Mouse (Mus musculus): ENCODE data around the gene Maml1. TPM values are rescaled to one million over a fixed set of nuclear protein-coding genes. Genes with fewer than 3 reads are reported as not detected.
"Not testable (repeated sequence)": the region's sequence is repeated elsewhere in the genome, so short reads cannot be mapped to it uniquely, and the experiment has no call there.

The Maml1 gene
- 10 to 100 TPM; 10.3 to 10.7 TPM for total RNA-seq (2021)
- long read RNA-seq, experiment 1, full-length matches to known transcripts: 1 of 7 reads
- long read RNA-seq, experiment 1, partial matches to known transcripts: 2 of 7 reads
- long read RNA-seq, experiment 1, other reads (novel, unspliced or antisense): 4 of 7 reads
- long read RNA-seq, experiment 2, partial matches to known transcripts: 1 of 2 reads
- long read RNA-seq, experiment 2, other reads (novel, unspliced or antisense): 1 of 2 reads

DNA sequence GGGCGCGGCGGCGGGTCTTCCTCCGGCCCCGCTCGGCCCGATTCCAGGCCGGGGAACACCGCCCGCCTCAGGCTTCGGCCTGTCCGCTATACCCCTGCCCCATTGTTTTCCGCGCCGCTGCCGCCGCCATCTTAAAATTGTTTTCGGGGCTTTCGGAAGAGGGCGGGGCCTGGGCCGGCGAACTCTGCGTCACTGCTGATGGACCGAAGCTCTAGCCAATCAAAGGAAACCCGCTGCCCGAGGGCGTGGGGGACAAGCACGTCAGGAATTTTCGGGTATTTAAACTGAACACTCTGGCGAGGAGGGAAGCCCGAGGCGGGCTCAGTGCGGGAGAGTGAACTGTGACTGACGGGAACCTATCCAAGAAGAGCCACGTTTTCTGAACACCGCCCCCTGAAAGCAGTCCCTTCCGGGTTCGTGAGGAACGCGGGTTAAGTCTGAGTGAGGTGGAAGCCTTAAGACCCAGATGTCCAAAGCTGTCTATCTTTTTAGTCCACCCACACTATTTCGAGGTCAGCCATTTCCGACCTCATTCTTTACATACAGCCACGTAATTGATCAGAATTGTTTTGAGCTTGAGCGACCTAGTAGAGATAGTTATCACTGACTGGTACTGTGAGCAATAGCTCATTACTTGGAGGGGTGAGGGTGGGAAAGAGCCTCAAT, at the start of gene Maml1:
Gene Maml1 (minus strand): TSS at position 122 of the 666 bp plus-strand sequence.
- DNase-seq (ENCODE audit: low spot score in 2 of 2): peak; percentile 96 to 98

DNA sequence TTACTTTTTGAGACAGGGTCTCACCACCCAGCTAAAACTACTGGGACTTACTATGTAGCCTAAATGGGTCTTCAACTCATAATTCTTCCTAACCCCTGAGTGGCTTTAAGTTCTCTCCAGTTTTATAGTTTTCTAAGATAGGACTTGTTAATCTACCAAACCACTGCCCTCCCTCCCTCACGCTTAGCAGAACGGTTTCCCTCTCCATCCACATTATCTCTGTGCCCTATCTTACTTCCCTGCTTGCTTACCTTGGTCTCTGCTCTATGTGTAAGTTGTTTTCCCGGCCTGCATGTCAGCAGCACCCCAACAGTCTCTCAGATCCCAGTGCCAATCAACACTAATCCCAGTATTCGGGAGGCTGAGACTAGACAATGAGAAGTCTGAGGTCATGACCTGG, 44.8 kb upstream of the Maml1 start:
- DNase-seq (ENCODE audit: low spot score in 2 of 2): no peak

GRCm38 (mm10) chr11:50336126-50336525, 44.0 kb upstream of the Maml1 start:
- no peak for DNase-seq (ENCODE audit: low spot score in 2 of 2)

GRCm38 (mm10) chr11:50333181-50333580, 41.1 kb upstream of the Maml1 start:
- DNase-seq (ENCODE audit: low spot score in 2 of 2): no peak

GRCm38 (mm10) chr11:50329378-50329777, 37.3 kb upstream of the Maml1 start:
- DNase-seq (ENCODE audit: low spot score in 2 of 2): no peak

- DNase-seq (ENCODE audit: low spot score in 2 of 2): no peak
Measured at GRCm38 (mm10) chr11:50328075-50328625, 36.0 kb upstream of the Maml1 start.

DNA sequence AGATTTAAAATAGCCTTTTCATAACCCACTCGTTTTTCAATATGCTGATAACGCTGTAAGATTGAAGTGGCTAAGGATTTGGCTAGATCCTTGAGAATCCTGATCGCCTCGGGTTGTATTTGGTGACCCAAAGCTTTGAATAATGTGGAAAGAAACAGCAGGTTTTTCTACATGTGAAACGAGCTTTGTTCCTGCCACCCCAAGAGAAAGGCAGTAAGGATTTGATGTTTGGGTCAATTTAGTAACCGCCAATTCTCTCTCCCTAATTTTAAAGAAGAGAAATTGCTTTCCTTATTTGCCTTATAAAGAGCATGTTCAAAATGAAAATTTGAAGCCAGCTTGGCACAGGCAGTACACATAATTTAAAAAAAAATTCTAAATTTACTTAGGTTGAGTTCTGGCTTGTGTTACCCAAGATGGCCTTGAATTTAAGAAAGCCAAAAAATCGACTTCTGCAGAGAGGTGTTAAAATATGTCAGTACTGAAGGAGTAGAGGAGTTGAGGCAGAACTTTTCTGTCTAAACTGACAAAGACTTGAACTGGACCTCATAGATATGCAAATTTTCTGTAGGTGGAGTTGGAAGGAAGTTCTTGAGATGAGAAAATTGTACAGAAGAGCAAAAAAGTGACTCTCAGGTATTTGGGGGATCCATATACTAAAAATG, 34.3 kb upstream of the Maml1 start:
- no peak for DNase-seq (ENCODE audit: low spot score in 2 of 2)

DNA sequence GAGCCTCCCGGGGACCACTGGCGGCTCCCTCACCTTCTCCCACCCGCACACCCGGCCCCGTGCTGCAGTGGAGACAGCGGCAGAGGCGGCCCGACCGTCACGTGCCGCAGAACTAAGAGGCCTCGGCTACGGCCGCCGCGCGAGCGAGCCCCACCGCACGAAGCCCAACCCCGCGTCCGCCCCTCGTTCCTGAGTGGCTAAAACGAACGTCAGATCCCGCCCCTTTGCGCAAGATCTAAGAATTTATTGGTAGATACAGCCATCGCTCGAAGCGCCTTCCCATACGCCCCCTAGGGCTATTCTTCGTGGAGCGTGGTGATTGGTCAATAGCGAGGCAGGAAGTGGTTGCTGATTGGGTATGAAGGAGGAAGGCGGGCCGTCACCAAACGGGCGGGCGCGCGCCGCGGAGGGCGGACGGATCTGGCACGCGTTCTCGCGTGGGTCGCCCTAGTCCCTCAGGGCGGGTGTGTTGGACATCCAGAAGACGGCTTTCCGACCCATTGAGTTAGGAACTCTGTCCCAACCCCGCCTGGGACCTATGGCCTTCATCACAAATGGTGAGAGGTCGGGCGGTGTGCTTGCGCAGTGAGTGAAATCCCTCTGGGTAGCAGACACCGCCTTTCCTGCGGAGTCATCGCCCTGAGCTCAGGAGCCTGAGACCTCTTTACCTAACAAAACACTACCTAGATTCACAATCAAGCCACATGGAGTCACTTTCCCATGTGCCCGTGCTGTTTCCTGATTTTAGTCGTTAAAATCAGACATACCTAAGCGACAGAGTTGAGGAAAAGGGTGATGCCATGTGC, 33.6 kb upstream of the Maml1 start, which contains the start of gene Canx:
Gene Canx (minus strand): TSS at position 178 of the 806 bp plus-strand sequence.
- DNase-seq (ENCODE audit: low spot score in 2 of 2): peak; percentile 98 to 99

DNA sequence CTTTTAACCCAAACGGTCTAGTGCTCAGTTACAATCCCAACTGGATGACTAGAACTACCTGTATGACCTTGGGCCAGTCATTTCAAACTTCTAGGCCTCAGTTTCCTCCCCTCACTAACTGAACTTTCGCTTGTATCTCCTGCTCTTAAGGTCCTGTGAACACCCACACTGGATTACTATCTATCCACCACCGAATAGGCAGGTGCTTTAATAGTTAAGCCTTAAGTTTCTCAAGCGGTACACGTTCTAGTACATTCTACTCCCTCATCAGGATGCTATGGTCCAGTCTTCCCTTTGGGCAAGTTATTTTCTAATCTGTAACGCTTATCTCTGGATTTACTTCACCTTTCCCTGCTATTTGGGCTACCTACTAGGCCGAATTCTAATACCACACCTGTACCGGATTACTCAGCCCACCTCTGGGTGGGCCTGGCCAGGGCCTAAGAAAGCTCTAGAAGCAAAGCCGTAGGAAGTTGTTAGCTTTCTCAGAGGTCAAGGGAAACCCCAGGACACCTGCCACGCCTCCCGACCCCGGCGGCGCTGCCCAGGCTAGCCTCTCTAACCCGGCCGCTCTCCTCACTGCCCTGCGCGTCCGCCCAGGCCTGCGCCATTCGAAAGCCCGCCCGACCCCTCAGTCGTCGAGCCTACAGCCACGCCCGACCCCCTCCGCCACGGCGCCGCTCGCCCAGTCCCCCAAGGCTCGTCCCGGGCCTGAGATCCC, 32.8 kb upstream of the Maml1 start:
- no peak for DNase-seq (ENCODE audit: low spot score in 2 of 2)

GRCm38 (mm10) chr11:50323843-50324242, 31.7 kb upstream of the Maml1 start:
- DNase-seq (ENCODE audit: low spot score in 2 of 2): no peak

- DNase-seq (ENCODE audit: low spot score in 2 of 2): no peak
Measured at GRCm38 (mm10) chr11:50322345-50322744, 30.2 kb upstream of the Maml1 start.

GRCm38 (mm10) chr11:50321239-50321638, 29.1 kb upstream of the Maml1 start:
- DNase-seq (ENCODE audit: low spot score in 2 of 2): no peak

DNA sequence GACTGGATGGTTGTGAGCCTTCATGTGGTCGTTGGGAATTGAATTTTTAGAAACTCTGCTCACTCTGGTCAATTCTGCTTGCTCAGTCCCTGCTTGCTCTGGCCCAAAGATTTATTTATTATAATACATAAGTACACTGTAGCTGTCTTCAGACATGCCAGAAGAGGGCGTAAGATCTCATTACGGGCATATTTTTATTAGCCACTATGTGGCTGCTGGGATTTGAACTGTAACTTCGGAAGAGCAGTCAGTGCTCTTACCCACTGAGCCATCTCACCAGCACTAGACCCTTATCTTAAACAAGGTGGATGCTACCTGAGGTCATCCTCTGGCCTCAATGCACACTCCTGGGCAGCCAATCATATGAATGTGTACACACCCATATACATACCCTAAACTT, 27.2 kb upstream of the Maml1 start:
- not testable (repeated sequence) for DNase-seq (ENCODE audit: low spot score in 2 of 2)

DNA sequence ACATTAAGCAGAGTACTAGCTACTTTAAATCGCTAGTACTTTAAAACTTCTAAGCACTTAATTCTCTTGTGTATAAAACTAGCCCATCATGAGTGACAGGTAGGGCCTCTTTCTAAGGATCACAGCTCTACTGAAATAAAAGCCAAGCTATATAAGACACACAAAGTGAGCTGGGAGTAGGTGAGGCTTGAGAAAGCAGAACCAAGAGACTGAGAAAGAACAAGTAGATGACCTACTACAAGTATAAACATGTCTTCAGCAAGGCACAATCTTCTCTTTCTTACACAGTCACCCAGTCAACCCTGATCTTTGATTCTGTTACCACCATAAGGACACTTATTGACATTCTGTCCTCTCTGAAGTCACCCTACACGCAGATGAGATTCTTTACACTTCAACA, 20.7 kb upstream of the Maml1 start:
- DNase-seq (ENCODE audit: low spot score in 2 of 2): no peak

DNA sequence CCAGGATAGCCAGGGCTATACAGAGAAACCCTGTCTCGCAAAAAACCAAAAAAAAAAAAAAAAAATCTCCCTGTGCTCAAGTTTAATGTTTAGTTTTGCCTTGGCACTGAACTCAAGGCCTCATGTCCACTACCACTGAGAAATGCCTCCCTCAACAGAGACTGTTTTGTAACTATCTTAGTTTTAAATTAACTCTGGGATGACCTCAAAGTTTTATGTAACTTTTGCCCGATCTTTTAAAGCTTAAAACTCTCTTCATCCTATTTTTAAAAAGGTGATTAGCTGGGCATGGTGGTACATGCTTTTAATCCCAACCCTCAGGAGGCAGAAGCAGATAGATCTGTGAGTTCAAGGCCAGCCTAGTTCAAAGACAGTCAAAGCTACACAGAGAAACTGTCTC, 11.3 kb upstream of the Maml1 start:
- DNase-seq (ENCODE audit: low spot score in 2 of 2): no peak

- DNase-seq (ENCODE audit: low spot score in 2 of 2): peak; percentile 32 to 48
Measured at GRCm38 (mm10) chr11:50291321-50292165, 568 bp downstream of the Maml1 start.

GRCm38 (mm10) chr11:50290486-50291225, 1.5 kb downstream of the Maml1 start:
- no peak for DNase-seq (ENCODE audit: low spot score in 2 of 2)

DNA sequence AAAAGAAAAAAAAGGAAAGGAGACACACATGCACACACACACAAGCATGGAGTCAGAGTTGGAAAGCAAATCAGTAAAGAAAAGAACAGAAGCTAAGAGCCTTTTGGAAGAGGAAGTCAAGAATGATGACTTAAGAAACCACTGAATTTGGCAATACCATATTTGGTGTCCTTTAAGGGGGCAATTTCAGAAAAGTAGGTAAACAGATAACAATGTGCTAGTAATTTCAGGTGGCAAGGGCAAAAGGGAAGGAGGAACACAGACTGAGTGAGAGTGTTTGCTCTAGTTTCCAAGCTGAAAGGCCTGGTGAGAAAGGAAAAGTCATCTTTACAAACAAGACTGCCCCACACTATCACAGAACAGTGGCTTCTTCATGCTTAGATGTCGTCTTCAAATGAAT, 5.7 kb downstream of the Maml1 start:
- DNase-seq (ENCODE audit: low spot score in 2 of 2): no peak

DNA sequence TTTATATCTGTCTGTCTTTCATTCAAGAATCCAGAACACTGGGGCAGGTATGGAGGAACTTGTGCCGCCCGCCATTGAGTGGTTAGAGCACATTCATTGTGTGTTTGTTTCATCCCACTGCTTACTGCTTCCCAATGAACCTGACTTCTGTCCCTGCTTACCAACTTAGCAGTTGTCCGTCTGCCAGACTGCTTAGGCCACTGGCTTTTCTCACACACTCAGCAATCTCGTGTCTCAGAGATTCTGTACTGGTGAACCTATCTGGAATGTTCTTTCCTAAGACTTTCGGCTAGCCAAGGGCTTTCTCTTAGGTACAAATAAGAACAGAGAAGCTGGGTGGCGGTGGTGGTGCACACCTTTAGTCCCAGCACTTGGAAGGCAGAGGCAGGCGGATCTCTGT, 6.4 kb downstream of the Maml1 start:
- DNase-seq (ENCODE audit: low spot score in 2 of 2): no peak
